Mouse (Mus musculus): ENCODE measurements around the gene Vldlr.

DNA sequence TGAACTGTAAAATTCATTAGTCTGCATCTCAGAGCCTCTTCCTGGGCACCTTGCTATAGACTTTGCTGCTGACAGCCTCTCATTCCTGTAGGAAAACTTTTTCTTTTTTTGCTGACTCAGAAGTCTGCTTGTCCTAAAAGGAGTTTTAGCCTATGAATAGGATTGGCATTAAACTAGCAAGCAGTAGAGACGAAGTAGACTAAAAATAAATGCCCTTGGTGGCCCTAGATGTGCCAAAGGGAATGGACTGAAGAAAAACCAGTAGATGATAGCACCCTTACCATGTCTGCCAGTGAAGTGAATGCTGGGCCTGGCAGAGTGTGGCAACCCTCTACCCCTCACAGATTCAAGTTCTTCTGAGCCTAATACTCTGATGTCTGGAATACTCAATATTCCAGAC, 8.1 kb downstream of the Vldlr start:
- TF ChIP-seq RCOR1 (IDR thresholded peaks at IDR 0.05; ENCODE audit: low read depth, low read length) (no peak), RAD21 (IDR thresholded peaks at IDR 0.05; ENCODE audit: low read depth, low read length) (no peak), CTCF (IDR thresholded peaks at IDR 0.05 in 2 of 3, conservative IDR thresholded peaks at IDR 0.05 in 1 of 3; ENCODE audit: control insufficient read depth in 1 of 3, insufficient read depth in 1 of 3, low read depth in 2 of 3, low read length in 3 of 3, poor library complexity in 1 of 3, severe bottlenecking in 1 of 3) (no peak), POLR2A (IDR thresholded peaks at IDR 0.05; ENCODE audit: control insufficient read depth in 1 of 2, insufficient read depth in 1 of 2, low read depth in 1 of 2, low read length in 2 of 2, poor library complexity in 1 of 2) (no peak), KAT2A (conservative IDR thresholded peaks at IDR 0.05; ENCODE audit: low read depth, low read length) (no peak), MEF2A (IDR thresholded peaks at IDR 0.05; ENCODE audit: extremely low read depth, insufficient replicate concordance, low read depth, low read length, poor library complexity, severe bottlenecking) (no peak), USF2 (IDR thresholded peaks at IDR 0.05; ENCODE audit: borderline replicate concordance in 1 of 2, insufficient read depth in 1 of 2, low read depth in 1 of 2, low read length in 2 of 2) (no peak), EP300 (IDR thresholded peaks at IDR 0.05; ENCODE audit: low read depth in 1 of 2, low read length in 2 of 2) (no peak), MAFK (IDR thresholded peaks at IDR 0.05; ENCODE audit: borderline replicate concordance, low read depth, low read length) (no peak), TCF12 (IDR thresholded peaks at IDR 0.05; ENCODE audit: low read depth, low read length) (no peak)
